Mouse (Mus musculus) spleen, adult 2 months (tissue): ENCODE measurements around the gene Scel. TPM values are rescaled to one million over a fixed set of nuclear protein-coding genes. Genes with fewer than 3 reads are reported as not detected.
A peak's percentile ranks its signal among the peaks of the same experiment; 100 is the strongest.
"Not testable (repeated sequence)": the region's sequence is repeated elsewhere in the genome, so short reads cannot be mapped to it uniquely, and the experiment has no call there.

ENCODE experiments used
- DNase-seq, 2 experiments: peaks; one replicate each; pipeline versions ENCODE4 v3.0.0 to v3.0.0-alpha.2; 2012 to 2021; ENCODE audit warnings: low spot score in 2 of 2, low read depth in 1 of 2
- H3K27ac ChIP-seq: fragments of 200-500 bp; 2 replicates; pipeline ENCODE4 v1.5.1; 2012; ENCODE audit warnings: low read length, inconsistent platforms; ENCODE audit not compliant: insufficient read depth
- H3K27me3 ChIP-seq: fragments of 200-500 bp; 2 replicates; pipeline ENCODE4 v1.6.1; 2012; ENCODE audit warnings: mild to moderate bottlenecking, moderate library complexity, low read length, inconsistent platforms; ENCODE audit not compliant: control insufficient read depth, insufficient read depth
- H3K36me3 ChIP-seq: fragments of 200-500 bp; 2 replicates; pipeline ENCODE4 v1.6.1; 2012; ENCODE audit warnings: mild to moderate bottlenecking, low read length, inconsistent platforms; ENCODE audit not compliant: control insufficient read depth, insufficient read depth
- H3K4me1 ChIP-seq: fragments of 200-500 bp; 2 replicates; pipeline ENCODE4 v1.6.1; 2011; ENCODE audit warnings: inconsistent platforms; ENCODE audit not compliant: control insufficient read depth, insufficient read depth, insufficient read length
- H3K4me3 ChIP-seq: fragments of 200-500 bp; 2 replicates; pipeline ENCODE4 v1.5.1; 2011; ENCODE audit warnings: mild to moderate bottlenecking, inconsistent platforms; ENCODE audit not compliant: insufficient read depth, insufficient read length; ENCODE audit errors: extremely low read depth
- CTCF ChIP-seq: fragments of 200-500 bp; IDR thresholded peaks from 2 replicates; pipeline ENCODE4 v1.5.1; 2011; ENCODE audit warnings: mild to moderate bottlenecking, inconsistent platforms; ENCODE audit not compliant: insufficient read depth, insufficient read length, insufficient replicate concordance; ENCODE audit errors: extremely low read depth
- POLR2A ChIP-seq: fragments of 200-500 bp; IDR thresholded peaks from 2 replicates; pipeline ENCODE4 v1.6.1; 2011; ENCODE audit warnings: low read depth, low read length, inconsistent platforms
- WGBS: fragments of 180-500 bp; shearing (Covaris S2); methylation state at CpG from one replicate; pipeline ENCODE4 v1.1.7; 2018; 5-methylcytosine and 5-hydroxymethylcytosine counted together
- polyA plus RNA-seq: library from polyadenylated mRNA; depleted of rRNA; stranded (reverse); fragments of >200 nt; gene quantifications from 2 replicates; pipeline ENCODE4 v1.2.3, GENCODE M21; 2012

Scel gene
- polyA plus RNA-seq, 1 experiment: 0.11 TPM

DNA sequence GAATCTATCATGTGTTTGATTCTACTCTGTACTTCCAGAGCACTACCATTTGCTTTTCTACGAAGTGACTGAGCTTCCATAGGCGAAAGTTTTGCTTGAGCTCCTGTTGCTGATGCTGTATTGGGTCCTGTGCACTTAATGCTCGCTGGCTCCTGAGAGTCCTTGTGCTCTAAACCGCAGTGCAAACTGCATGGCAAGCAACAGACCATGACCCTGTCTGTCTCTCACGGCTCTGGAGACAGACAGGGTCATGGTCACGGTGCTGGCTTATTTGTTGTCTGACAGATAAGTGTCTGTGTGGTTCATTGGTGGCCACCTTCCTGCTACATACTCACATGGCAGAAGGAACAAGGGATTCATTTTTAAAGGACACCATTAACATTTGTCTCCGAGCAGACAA, 37.8 kb upstream of the Scel start:
- H3K4me1 ChIP-seq: peaks cover 30% of the 10 kb centered on the region
- peak overlapping the region; percentile 19; the same call in 1 of the 2 replicates for H3K27ac ChIP-seq
- H3K36me3 ChIP-seq: no peaks in the 10 kb centered on the region
- no peak overlapping the region for H3K4me3 ChIP-seq
- DNase-seq: peak; percentile 18 to 53
- TF ChIP-seq POLR2A (no peak), CTCF (no peak)
- H3K27me3 ChIP-seq: no peaks in the 10 kb centered on the region
- 55% methylated on average over 7 of the region's 7 CpGs for WGBS

DNA sequence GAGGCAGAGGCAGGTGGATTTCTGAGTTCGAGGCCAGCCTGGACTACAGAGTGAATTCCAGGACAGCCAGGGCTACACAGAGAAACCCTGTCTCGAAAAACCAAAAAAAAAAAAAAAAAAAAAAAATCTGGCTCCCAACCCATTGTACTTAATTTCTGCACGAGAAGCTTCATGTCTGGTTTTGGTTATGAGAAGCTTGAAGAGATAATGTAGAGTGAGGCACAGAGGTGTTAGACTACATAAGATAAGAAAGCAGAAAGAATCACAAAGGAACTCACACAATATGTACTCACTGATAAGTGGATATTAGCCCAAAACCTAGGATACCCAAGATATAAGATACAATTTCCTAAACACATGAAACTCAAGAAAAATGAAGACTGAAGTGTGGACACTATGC, 36.9 kb upstream of the Scel start:
- H3K27ac ChIP-seq, H3K4me3 ChIP-seq: not testable (repeated sequence)
- 80% methylated on average over 3 of the region's 3 CpGs for WGBS

DNA sequence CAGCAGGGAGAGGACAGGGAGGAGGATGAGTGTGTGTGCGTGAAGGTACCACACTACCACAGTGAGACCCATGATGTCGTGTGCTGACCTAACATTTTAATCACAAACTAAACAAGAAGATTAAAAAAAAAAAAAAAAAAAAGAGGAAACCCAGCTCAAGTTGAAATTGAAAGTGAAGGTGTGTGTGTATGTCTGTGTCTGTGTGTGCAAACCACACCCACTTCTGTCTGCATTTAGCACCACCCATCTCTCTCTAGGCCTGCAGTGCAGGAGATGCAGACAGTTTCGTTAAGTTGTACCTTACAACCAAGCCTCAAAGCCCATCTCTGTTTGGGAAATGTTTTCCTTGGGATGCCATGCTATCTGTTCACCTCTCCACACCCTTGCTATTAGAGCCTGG, 35.9 kb upstream of the Scel start:
- H3K27ac ChIP-seq: peak overlapping the region; percentile 86
- peak overlapping the region; percentile 23; the same call in 1 of the 2 replicates for H3K4me3 ChIP-seq
- peaks cover 27% of the 10 kb centered on the region for H3K4me1 ChIP-seq
- H3K27me3 ChIP-seq: no peaks in the 10 kb centered on the region
- DNase-seq: peak in 1 of 2 experiments; percentile 58
- WGBS: 23% methylated on average over 3 of the region's 3 CpGs
- no peak for TF ChIP-seq POLR2A
- no peak for TF ChIP-seq CTCF
- H3K36me3 ChIP-seq: no peaks in the 10 kb centered on the region

More for the DNA sequence above, 36.9 kb upstream of the Scel start:
- not testable (repeated sequence) for H3K27me3 ChIP-seq, DNase-seq, H3K36me3 ChIP-seq
- H3K4me1 ChIP-seq: peaks cover 27% of the 10 kb centered on the region

DNA sequence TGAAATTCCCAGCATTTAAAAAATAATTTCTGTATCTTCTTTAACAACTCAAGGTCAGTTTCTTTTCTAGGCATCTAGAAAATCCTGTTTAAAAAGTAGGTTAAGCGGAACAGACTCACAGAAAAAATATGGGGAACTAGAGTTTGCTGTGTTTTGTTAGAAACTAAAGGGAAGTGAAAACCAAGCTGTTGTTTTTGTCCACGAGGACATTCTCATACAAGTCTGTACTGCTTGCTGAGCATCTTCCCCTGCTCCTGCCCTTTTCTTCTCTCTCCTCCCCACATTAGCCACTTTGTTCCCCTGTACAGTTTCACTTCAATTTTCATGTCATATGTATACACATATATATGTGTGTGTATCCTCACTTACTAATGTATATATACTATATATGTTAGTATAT, 35.2 kb upstream of the Scel start:
- peaks cover 27% of the 10 kb centered on the region for H3K4me1 ChIP-seq
- H3K4me3 ChIP-seq: no peak overlapping the region
- no peaks in the 10 kb centered on the region for H3K36me3 ChIP-seq
- DNase-seq: peak; percentile 28 to 60
- WGBS: 22% methylated on average over 2 of the region's 2 CpGs
- no peak overlapping the region; the same call in 1 of the 2 replicates for H3K27ac ChIP-seq
- no peaks in the 10 kb centered on the region for H3K27me3 ChIP-seq
- no peak for TF ChIP-seq CTCF
- no peak for TF ChIP-seq POLR2A

DNA sequence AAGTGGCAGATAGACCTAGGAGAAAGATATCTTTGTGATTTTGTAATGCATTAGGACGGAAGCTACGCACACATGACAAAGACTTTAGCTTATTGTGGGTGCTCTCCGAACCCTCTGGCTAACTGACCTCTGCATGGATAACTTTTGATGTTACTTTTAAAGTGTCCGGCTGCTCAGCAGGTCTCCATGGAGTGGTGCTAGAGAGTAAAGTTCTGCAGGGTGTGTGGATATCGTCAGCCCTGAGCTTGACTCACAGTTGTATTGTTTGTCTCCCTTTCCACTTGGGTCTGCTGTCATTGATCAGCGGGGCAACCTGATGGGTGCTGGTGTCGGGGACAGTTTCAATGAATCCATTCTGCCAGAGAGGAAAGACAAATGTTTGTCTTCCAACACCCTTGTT, 33.7 kb upstream of the Scel start:
- TF ChIP-seq CTCF (no peak), POLR2A (no peak)
- DNase-seq: no peak
- 81% methylated on average over 7 of the region's 7 CpGs for WGBS
- H3K27ac ChIP-seq: peak overlapping the region; percentile 51; the same call in 1 of the 2 replicates
- H3K27me3 ChIP-seq: no peaks in the 10 kb centered on the region
- no peak overlapping the region for H3K4me3 ChIP-seq
- no peaks in the 10 kb centered on the region for H3K36me3 ChIP-seq
- peaks cover 28% of the 10 kb centered on the region for H3K4me1 ChIP-seq

DNA sequence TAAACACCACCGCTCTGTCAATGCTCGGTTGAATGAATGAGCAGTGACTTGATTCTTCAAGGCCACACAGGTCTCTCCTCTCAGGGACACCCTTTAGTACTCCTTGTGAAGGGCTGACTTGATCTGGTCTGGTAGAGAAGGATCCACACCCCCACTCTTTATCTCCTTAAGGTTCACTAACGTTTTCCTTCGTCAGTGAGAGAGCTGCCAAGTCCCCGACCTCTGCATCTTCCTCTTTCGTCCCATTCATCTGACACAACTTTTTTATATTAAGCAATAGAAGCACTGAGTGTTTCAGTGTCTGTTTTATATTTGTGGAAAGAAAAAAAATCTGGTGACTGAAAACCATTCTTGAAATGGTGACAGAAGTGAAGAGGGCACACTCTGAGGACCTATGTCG, 31.6 kb upstream of the Scel start:
- no peak for DNase-seq

DNA sequence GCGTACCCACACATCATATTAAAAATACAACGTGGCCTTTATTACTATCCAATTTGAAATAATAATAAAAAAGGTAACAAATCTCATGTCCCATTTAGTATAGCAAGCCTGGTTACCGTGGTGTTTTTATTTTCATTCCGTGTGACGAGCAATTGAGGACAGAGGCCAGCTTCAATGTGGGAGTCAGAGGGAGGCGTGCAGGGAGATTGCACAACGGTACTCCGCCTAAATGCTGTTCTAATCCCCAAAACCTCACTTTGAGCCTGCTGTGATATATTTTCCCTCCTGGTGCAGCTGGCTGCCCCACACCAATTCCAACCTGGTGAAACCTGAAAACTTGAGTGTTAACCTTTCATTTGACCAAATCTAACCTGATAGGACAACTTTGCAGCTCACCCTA, 27.5 kb upstream of the Scel start:
- no peak for TF ChIP-seq CTCF
- no peak for TF ChIP-seq POLR2A
- Histone ChIP-seq H3K27ac (no peak overlapping the region), H3K4me1 (peaks cover 21% of the 10 kb centered on the region), H3K27me3 (no peaks in the 10 kb centered on the region), H3K36me3 (no peaks in the 10 kb centered on the region), H3K4me3 (no peak overlapping the region)
- 86% methylated on average over 8 of the region's 8 CpGs for WGBS
- DNase-seq: no peak

More for the DNA sequence above, 31.6 kb upstream of the Scel start:
- Histone ChIP-seq H3K36me3 (no peaks in the 10 kb centered on the region), H3K27ac (no peak overlapping the region), H3K4me3 (no peak overlapping the region), H3K4me1 (peaks cover 23% of the 10 kb centered on the region), H3K27me3 (no peaks in the 10 kb centered on the region)
- WGBS: 59% methylated on average over 7 of the region's 7 CpGs
- no peak for TF ChIP-seq CTCF
- no peak for TF ChIP-seq POLR2A
